Mouse (Mus musculus) splenic B cell, adult 2 months (primary cell): ENCODE data around the gene Hoxb1.

Experiments used
- DNase-seq: peaks from one replicate; pipeline ENCODE4 v3.0.0-alpha.2; 2011; ENCODE audit warnings: low read depth, low spot score
- H3K27me3 ChIP-seq: 2 replicates; pipeline ENCODE4 v1.6.1; 2012; ENCODE audit warnings: mild to moderate bottlenecking, low read length, moderate library complexity, mixed read lengths; ENCODE audit not compliant: control insufficient read depth, poor library complexity, insufficient read depth, severe bottlenecking
- H3K36me3 ChIP-seq: 2 replicates; pipeline ENCODE4 v1.6.1; 2012; ENCODE audit warnings: mild to moderate bottlenecking, low read length, moderate library complexity, mixed read lengths; ENCODE audit not compliant: control insufficient read depth, poor library complexity, insufficient read depth, severe bottlenecking

Hoxb1 gene

GRCm38 (mm10) chr11:96342576-96342930 is 23.0 kb upstream of the Hoxb1 start:
- no peaks in the 10 kb centered on the region for H3K36me3 ChIP-seq
- H3K27me3 ChIP-seq = no peaks in the 10 kb centered on the region; the same call in 1 of the 2 replicates
- DNase-seq = no peak

GRCm38 (mm10) chr11:96343206-96343745 is 22.3 kb upstream of the Hoxb1 start:
- DNase-seq = no peak
- no peaks in the 10 kb centered on the region; the same call in 1 of the 2 replicates for H3K27me3 ChIP-seq
- H3K36me3 ChIP-seq = no peaks in the 10 kb centered on the region

GRCm38 (mm10) chr11:96344061-96344877 is 21.3 kb upstream of the Hoxb1 start:
- H3K36me3 ChIP-seq = no peaks in the 10 kb centered on the region
- no peaks in the 10 kb centered on the region; the same call in 1 of the 2 replicates for H3K27me3 ChIP-seq
- DNase-seq = no peak

DNA sequence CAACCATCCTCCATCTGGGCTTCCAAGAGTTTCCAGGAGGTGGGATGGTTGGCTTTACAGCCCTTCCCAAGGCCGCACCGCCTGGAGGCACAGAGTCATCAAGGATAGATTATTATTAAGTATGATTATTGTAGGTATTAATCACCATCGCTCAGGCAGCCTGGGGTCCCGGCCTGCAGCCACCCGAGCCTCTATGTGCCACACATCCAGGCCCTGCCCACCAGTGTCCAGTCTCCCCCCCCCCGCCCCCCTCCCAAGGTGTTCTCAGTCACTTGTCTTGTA is 20.7 kb upstream of the Hoxb1 start:
- Histone ChIP-seq H3K27me3 (no peaks in the 10 kb centered on the region; the same call in 1 of the 2 replicates), H3K36me3 (no peaks in the 10 kb centered on the region)
- no peak for DNase-seq

DNA sequence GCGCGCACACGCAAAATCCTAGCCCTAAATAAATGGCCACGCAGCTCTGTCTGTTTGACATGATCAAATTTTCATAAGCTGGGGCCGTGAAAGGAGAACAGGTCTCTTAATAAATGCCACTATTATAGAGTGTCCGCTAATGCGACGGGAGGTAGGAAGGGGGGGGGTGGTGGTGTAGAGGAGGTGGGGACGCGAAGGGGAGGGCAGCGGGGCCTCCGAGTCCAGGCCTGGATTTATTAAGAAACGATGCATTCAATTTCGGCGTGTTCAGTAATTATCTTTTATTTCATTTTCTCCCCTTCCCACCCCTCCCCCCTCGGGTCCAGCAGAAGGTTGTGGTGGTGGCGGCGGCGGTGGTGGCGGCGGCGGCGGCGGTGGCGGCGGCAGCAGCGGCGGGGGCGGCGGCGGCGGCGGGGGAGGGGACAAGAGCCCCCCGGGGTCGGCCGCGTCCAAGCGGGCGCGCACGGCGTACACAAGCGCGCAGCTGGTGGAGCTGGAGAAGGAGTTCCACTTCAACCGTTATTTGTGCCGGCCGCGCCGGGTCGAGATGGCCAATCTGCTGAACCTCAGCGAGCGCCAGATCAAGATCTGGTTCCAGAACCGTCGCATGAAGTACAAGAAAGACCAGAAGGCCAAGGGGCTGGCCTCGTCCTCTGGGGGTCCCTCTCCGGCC is 20.2 kb upstream of the Hoxb1 start:
- Histone ChIP-seq H3K27me3 (no peaks in the 10 kb centered on the region), H3K36me3 (no peaks in the 10 kb centered on the region)
- DNase-seq = no peak

DNA sequence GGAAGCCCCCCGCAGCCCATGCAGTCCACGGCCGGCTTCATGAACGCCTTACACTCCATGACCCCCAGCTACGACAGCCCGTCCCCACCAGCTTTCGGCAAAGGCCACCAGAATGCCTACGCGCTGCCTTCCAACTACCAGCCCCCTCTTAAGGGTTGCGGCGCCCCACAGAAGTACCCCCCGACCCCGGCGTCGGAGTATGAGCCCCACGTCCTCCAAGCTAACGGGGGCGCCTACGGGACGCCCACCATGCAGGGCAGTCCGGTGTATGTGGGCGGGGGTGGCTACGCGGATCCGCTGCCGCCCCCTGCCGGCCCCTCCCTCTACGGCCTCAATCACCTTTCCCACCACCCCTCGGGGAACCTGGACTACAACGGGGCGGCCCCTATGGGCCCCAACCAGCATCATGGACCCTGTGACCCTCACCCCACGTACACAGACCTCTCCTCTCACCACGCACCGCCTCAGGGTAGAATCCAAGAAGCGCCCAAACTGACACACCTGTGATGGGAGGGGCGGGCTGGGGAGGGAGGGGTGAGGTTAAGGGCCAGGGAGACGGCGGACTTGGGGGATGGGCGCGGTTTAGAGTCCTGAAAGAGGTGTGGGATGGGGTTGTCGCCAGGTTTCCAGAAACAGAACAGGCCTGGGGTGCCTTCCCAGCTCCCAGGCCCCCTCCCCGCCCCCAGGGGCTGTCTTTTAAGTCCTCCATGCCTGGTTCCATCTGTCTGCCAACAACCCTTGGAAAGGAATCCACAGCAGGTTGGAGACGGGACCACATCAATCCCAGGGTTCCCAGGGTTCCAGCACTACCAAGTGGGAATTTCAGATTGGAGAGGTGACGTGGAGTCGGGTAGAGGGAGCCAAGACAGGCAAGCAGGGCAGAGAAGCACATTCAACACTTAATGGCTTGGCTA is 19.4 kb upstream of the Hoxb1 start:
- Histone ChIP-seq H3K36me3 (no peaks in the 10 kb centered on the region), H3K27me3 (no peaks in the 10 kb centered on the region)
- no peak for DNase-seq

GRCm38 (mm10) chr11:96346916-96347520 is 18.5 kb upstream of the Hoxb1 start:
- H3K36me3 ChIP-seq = no peaks in the 10 kb centered on the region
- no peaks in the 10 kb centered on the region for H3K27me3 ChIP-seq
- no peak for DNase-seq

GRCm38 (mm10) chr11:96347717-96348116 is 17.8 kb upstream of the Hoxb1 start:
- Histone ChIP-seq H3K36me3 (no peaks in the 10 kb centered on the region), H3K27me3 (no peaks in the 10 kb centered on the region)
- no peak for DNase-seq

GRCm38 (mm10) chr11:96348141-96348928 is 17.2 kb upstream of the Hoxb1 start:
- DNase-seq = no peak
- no peaks in the 10 kb centered on the region for H3K36me3 ChIP-seq
- no peaks in the 10 kb centered on the region for H3K27me3 ChIP-seq

DNA sequence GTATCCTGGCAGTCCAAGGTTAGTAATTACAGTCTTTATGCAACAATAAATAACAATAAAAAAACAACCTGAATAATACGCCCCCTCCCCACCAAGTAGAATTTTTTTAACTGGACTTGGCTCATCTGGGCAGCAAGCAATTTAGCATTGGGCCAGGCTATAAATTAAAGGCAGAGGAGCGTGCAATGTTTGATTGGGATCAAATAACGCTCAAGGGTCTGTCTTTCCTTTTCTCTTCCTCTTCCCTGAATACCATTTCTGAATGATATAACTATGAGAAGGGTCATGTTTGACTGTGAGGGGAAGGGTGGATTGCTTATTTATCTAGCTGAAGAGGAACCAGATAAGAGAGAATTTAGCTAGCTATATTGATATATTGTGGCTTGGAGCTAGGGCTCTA is 16.6 kb upstream of the Hoxb1 start:
- DNase-seq = no peak
- Histone ChIP-seq H3K36me3 (no peaks in the 10 kb centered on the region), H3K27me3 (no peaks in the 10 kb centered on the region)

DNA sequence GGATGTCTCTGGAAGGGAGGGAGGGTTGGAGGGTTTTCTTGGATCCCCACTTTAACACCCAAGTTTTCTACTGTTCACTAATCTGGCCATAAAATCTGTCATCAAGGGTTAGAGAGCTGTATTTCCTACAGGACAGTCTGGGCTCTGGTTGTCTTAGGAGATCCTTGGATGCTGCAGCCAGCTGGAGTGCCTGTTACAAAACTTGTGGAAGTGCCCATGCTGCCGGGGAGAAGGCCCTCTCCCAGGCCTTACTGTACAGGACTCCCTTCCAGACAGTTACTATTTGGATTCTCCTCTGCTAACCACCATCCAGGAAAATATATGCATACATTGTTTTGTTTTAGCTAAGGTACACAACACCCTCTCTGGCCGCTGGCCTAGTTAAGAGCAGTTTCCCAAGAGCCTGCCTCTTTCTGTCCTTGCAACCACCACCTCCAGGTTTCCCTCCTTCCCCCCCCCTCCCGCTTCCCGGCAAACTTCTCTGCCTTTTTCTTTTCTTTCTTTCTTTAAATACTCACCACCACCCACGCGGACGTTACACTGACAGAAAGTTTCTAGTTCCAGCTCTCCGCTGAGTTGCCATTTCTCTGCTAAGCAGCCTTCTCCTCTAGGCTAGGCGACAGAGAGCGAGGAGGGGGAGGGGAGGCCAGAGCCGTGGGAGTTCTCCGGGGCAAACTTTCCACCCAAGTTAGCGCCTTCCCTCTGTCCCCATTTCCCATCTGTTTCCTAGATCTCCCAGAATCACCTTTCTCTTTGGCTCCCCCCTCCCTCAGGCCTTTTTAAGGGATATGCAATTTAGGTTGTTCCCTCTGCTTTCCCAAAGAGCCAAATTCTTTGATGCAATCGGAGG is 15.8 kb upstream of the Hoxb1 start:
- Histone ChIP-seq H3K36me3 (no peaks in the 10 kb centered on the region), H3K27me3 (no peaks in the 10 kb centered on the region)

GRCm38 (mm10) chr11:96350341-96350624 is 15.3 kb upstream of the Hoxb1 start, which contains the start of gene Hoxb2:
Gene Hoxb2, plus strand, starts transcription at chr11:96350525.
- H3K27me3 ChIP-seq = no peaks in the 10 kb centered on the region
- no peak for DNase-seq
- H3K36me3 ChIP-seq = no peaks in the 10 kb centered on the region

More for the DNA sequence above, 15.8 kb upstream of the Hoxb1 start:
- no peak for DNase-seq

- H3K27me3 ChIP-seq = no peaks in the 10 kb centered on the region
- DNase-seq = no peak
- H3K36me3 ChIP-seq = no peaks in the 10 kb centered on the region
Observed at GRCm38 (mm10) chr11:96350791-96351190, 14.8 kb upstream of the Hoxb1 start.
